18 mouse cellular contexts compared by ENCODE assay signal in genomic region chr3:59385553-59385952, GRCm38 (mm10).
"Had no signal": no experiment of that assay in that cellular context is flagged by ENCODE, and none has a peak within 500 bp of the region (broad histone marks: within the 10 kb centered on the region; RNA-seq: fewer than 3 reads in every experiment).

No protein-coding gene starts in this region.

- H3K27ac ChIP-seq: lung, embryonic 15.5 days; macrophage; midbrain, embryonic 12.5 days; neural tube, embryonic 12.5 days; stomach, embryonic 15.5 days; stomach, postnatal 0 days had no signal

- H3K9ac ChIP-seq: liver, postnatal 0 days; lung, embryonic 15.5 days; midbrain, embryonic 12.5 days; neural tube, embryonic 12.5 days; stomach, embryonic 15.5 days had no signal

- H3K4me3 ChIP-seq: lung, embryonic 15.5 days; megakaryocyte, embryonic 14.5 days; midbrain, embryonic 12.5 days; neural tube, embryonic 12.5 days; stomach, embryonic 15.5 days had no signal

- DNase-seq: liver, postnatal 0 days; lung, adult 2 months; lung, postnatal 14 days; lung, postnatal 36 days; midbrain, embryonic 14.5 days; right cerebral cortex, postnatal 14 days; thymus, adult 2 months; thymus, postnatal 25 days; thymus, postnatal 4 days had no signal

- H3K9me3 ChIP-seq: lung, embryonic 15.5 days; megakaryocyte, embryonic 14.5 days; midbrain, embryonic 12.5 days; neural tube, embryonic 12.5 days; stomach, embryonic 15.5 days had no signal

- H3K4me1 ChIP-seq: lung, embryonic 15.5 days; megakaryocyte, embryonic 14.5 days; midbrain, embryonic 12.5 days; neural tube, embryonic 12.5 days; stomach, embryonic 15.5 days had no signal

- H3K4me2 ChIP-seq: lung, embryonic 15.5 days; midbrain, embryonic 12.5 days; neural tube, embryonic 12.5 days; stomach, embryonic 15.5 days had no signal

- H3K27me3 ChIP-seq: lung, embryonic 15.5 days; megakaryocyte, embryonic 14.5 days; midbrain, embryonic 12.5 days; neural tube, embryonic 12.5 days; stomach, embryonic 15.5 days had no signal

- ATAC-seq: liver, postnatal 0 days; lung, postnatal 0 days; midbrain, embryonic 16.5 days had no signal

- H3K36me3 ChIP-seq: lung, embryonic 15.5 days; midbrain, embryonic 12.5 days; neural tube, embryonic 12.5 days; stomach, embryonic 15.5 days had no signal
